Mouse (Mus musculus) limb, embryonic 11.5 days (tissue): ENCODE measurements around the gene Palm2. TPM values are rescaled to one million over a fixed set of nuclear protein-coding genes. Genes with fewer than 3 reads are reported as not detected.
A peak's percentile ranks its signal among the peaks of the same experiment; 100 is the strongest.

Experiments used
- ATAC-seq: fragments of 200-750 bp; cut with Nextera tagmentation; 2 replicates; pipeline ENCODE4 v1.8.0; 2017; ENCODE audit warnings: low read depth; ENCODE audit not compliant: insufficient number of reproducible peaks, low FRiP score, low TSS enrichment
- DNase-seq: peaks from one replicate; pipeline ENCODE4 v3.0.0-alpha.2; 2015; ENCODE audit warnings: low spot score
- H3K27ac ChIP-seq: fragments of 300-500 bp; sonication (generic); replicated peaks from 2 replicates; pipeline ENCODE4 v1.5.1; 2014; ENCODE audit warnings: low read depth, mild to moderate bottlenecking, low read length
- H3K27me3 ChIP-seq: fragments of 300-500 bp; sonication (generic); 2 replicates; pipeline ENCODE4 v1.6.1; 2014; ENCODE audit warnings: mild to moderate bottlenecking, low read length, mixed read lengths; ENCODE audit not compliant: control insufficient read depth, insufficient read depth
- H3K36me3 ChIP-seq: fragments of 300-500 bp; sonication (generic); 2 replicates; pipeline ENCODE4 v1.6.1; 2014; ENCODE audit warnings: mild to moderate bottlenecking, low read length, moderate library complexity, mixed read lengths; ENCODE audit not compliant: control insufficient read depth, insufficient read depth
- H3K4me1 ChIP-seq: fragments of 300-500 bp; sonication (generic); 2 replicates; pipeline ENCODE4 v1.6.1; 2014; ENCODE audit warnings: low read length, mixed read lengths; ENCODE audit not compliant: control insufficient read depth, insufficient read depth
- H3K4me2 ChIP-seq: fragments of 300-500 bp; sonication (generic); 2 replicates; pipeline ENCODE4 v1.6.1; 2014; ENCODE audit warnings: low read depth, mild to moderate bottlenecking, moderate library complexity; ENCODE audit not compliant: severe bottlenecking
- H3K4me3 ChIP-seq: fragments of 300-500 bp; sonication (generic); 2 replicates; pipeline ENCODE4 v1.5.1; 2014; ENCODE audit warnings: low read depth, low read length
- H3K9ac ChIP-seq: fragments of 300-500 bp; sonication (generic); 2 replicates; pipeline ENCODE4 v1.6.1; 2014; ENCODE audit warnings: mild to moderate bottlenecking, low read length
- H3K9me3 ChIP-seq: fragments of 300-500 bp; sonication (generic); 2 replicates; pipeline ENCODE4 v1.6.1; 2016; ENCODE audit warnings: low read length; ENCODE audit not compliant: control insufficient read depth
- WGBS: fragments of 180-500 bp; shearing (Covaris S2); extraction: QIAGEN DNeasy Blood & Tissue Kit; methylation state at CpG from one replicate; pipeline ENCODE4 v1.1.7; 2014; 5-methylcytosine and 5-hydroxymethylcytosine counted together
- polyA plus RNA-seq: library from polyadenylated mRNA; unstranded; fragments of >200 nt; fragmentation: Nextera tagmentation; extraction: Ambion mirVana; gene quantifications from 2 replicates; pipeline ENCODE4 v1.2.1, GENCODE M21; 2014

The Palm2 gene
- polyA plus RNA-seq, 1 experiment from 2014 or later, result 4.1 TPM

DNA sequence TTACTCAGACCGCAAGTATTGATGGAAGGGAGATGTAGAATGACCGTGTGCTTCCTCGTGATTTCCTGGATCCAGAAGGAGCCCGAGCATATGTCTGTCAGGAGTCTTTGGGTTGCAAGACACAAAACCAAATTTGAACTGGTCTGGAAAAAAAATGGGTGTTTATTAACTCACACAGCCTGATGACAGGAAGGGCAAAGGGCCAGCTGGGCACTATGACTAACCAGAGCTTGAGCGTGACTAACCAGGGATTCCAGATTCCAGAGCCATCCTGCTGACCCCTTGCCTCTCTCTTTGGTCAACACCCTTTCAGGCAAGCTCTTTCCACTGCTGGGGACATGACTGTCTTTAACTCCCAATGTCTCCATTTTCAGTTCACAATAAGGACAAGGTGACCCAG is 301.4 kb downstream of the Palm2 start:
- DNase-seq (no peak), ATAC-seq (no peak)
- Histone ChIP-seq H3K27me3 (no peaks in the 10 kb centered on the region), H3K9me3 (no peaks in the 10 kb centered on the region), H3K4me2 (no peak overlapping the region), H3K4me1 (peaks cover 14% of the 10 kb centered on the region), H3K27ac (no peak overlapping the region), H3K4me3 (no peak overlapping the region), H3K9ac (no peak overlapping the region), H3K36me3 (no peaks in the 10 kb centered on the region)
- 78% methylated on average over 5 of the region's 5 CpGs for WGBS

DNA sequence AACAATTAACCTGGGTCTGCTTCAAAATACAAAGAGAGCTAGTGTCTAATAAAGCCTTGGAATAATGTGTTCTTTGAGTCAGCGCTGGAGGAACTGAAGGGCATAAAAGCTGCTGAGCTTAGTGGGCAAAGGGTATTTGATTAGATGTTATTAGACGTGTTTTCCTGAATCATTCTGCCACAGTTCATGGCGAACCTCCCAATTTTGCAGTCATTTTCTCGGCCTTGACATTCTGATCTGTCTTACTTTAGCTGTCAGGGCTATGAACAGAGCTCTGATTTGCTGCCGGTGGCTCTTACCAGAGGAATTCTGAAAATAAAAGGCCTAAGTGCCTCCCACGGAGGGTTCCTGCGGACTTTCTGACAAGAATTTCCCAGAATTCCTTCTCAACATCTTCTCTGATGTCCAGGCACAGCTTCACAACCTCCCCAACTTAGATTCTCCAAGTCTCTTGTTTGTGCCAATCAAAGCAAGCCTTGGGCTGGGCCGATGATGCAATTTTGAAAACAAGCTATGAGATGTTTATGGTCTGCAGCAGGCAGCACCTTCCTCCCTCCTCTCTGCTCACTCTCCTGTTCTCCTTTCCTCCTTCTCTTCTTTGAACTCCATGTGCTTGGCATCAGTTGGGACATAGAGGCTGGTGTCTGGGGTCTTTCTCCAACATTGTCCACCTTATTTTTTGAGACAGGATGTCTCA is 305.0 kb downstream of the Palm2 start:
- H3K4me2 ChIP-seq, result no peak overlapping the region
- H3K27me3 ChIP-seq, result no peaks in the 10 kb centered on the region
- 11% methylated on average over 8 of the region's 8 CpGs for WGBS
- no peak overlapping the region for H3K9ac ChIP-seq
- ATAC-seq, result peak; percentile 62; the same call in 1 of the 2 replicates
- H3K27ac ChIP-seq, result peak overlapping the region; percentile 68
- no peaks in the 10 kb centered on the region for H3K36me3 ChIP-seq
- no peaks in the 10 kb centered on the region for H3K9me3 ChIP-seq
- H3K4me1 ChIP-seq, result peaks cover 19% of the 10 kb centered on the region
- no peak overlapping the region for H3K4me3 ChIP-seq
- peak; percentile 72 for DNase-seq

DNA sequence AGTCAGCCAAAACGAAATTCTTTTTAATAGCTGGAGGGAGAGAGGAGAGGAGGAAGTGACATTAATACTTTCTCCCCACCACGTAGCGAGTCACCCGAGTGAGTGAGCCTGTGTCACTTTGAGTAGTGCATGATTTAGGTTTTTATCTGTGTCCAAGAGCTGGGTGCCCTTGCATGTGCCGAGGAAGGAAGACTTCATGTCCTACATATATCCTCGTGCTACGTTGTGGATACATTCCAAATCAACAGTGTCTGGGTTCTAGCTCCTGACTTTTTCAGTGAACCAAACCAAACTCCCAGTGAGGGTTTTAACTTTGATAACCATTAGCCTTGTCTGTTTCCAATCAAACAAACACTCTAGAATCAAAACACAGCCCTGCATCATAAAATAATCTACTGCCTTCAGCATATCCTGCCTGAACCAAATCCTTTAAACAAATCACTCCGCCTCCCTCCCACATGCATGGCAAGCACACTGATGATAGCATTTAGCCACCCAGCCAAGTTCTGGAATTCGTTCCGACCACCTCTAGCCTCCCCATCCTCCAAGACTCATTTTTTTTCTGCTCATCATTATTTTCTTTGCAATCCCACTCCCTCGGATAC is 309.4 kb downstream of the Palm2 start:
- DNase-seq (no peak), ATAC-seq (no peak)
- WGBS, result 66% methylated on average over 11 of the region's 11 CpGs
- Histone ChIP-seq H3K36me3 (no peaks in the 10 kb centered on the region; the same call in 1 of the 2 replicates), H3K9ac (no peak overlapping the region), H3K4me1 (peaks cover 20% of the 10 kb centered on the region; the same call in 1 of the 2 replicates), H3K27ac (no peak overlapping the region), H3K9me3 (no peaks in the 10 kb centered on the region; the same call in 1 of the 2 replicates), H3K4me3 (no peak overlapping the region), H3K27me3 (no peaks in the 10 kb centered on the region), H3K4me2 (no peak overlapping the region)

DNA sequence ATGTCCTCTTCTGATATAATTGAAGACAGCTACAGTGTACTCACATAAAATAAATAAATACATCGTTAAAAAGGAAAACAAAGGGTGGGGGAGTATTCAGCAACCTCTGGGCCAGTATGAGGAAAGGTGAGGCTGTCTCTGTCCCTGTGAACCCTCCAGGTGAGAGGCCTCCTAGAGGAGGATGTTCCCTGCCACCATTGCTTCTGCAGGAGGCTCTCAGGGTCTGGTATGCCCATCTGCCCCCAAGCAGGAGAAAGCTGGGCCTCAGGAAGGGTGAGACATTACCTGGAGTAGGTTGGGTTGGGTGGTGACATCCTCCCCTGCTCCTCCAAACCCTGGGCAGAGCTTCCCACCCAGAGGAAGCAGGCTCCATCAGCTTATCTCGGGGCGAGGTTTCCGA is 316.6 kb downstream of the Palm2 start:
- Histone ChIP-seq H3K9ac (no peak overlapping the region), H3K4me1 (peaks cover 12% of the 10 kb centered on the region), H3K4me3 (no peak overlapping the region), H3K36me3 (no peaks in the 10 kb centered on the region; the same call in 1 of the 2 replicates), H3K27ac (no peak overlapping the region), H3K4me2 (no peak overlapping the region), H3K9me3 (no peaks in the 10 kb centered on the region), H3K27me3 (no peaks in the 10 kb centered on the region)
- WGBS, result 50% methylated on average over 4 of the region's 4 CpGs
- DNase-seq (no peak), ATAC-seq (no peak)

DNA sequence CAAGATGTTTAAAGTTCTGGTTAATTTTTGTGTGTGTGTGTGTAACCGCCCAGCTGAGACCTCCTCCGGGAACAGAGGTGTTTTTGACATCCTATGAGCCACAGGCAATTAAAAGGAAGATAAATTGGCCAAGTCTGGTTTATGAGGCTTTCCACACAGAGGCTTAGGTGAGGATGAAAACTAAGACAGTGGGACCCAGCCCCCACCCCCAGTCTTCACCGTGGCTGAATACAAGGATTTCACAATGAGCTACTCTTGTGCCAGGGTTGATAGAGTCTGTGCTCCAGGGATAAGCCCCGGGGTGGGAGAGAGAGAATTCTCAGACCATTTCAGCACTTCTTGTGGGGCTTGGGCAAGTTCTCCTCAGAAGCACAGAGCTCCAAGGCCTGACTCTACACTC is 317.0 kb downstream of the Palm2 start:
- ATAC-seq (no peak), DNase-seq (no peak)
- Histone ChIP-seq H3K4me3 (no peak overlapping the region), H3K9me3 (no peaks in the 10 kb centered on the region), H3K9ac (no peak overlapping the region), H3K36me3 (no peaks in the 10 kb centered on the region), H3K27ac (no peak overlapping the region), H3K4me1 (peaks cover 12% of the 10 kb centered on the region), H3K27me3 (no peaks in the 10 kb centered on the region), H3K4me2 (no peak overlapping the region)
- WGBS, result 46% methylated on average over 4 of the region's 4 CpGs

DNA sequence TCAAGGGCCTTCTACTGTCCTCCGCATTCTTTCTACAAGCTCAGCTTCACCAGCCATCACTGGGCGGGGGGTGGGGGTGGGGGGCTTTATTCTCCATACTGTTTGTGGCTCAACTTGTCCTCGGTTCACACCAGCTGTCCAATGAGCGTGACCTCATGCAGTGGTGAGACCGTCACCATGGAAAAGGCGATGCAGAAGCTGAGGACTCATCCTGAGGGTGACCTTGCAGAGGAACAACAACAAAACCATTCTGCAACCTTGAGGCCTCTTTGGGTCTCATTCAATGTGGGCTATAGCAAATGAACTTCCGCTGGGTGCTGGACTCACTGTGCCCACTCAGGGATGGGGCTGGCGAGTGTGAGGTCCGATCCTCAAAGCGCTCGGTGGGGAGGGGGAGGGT is 317.5 kb downstream of the Palm2 start:
- Histone ChIP-seq H3K36me3 (no peaks in the 10 kb centered on the region), H3K4me3 (no peak overlapping the region), H3K4me1 (peaks cover 12% of the 10 kb centered on the region), H3K27me3 (no peaks in the 10 kb centered on the region), H3K27ac (no peak overlapping the region), H3K9me3 (no peaks in the 10 kb centered on the region), H3K4me2 (no peak overlapping the region), H3K9ac (no peak overlapping the region)
- DNase-seq (no peak), ATAC-seq (no peak)
- 90% methylated on average over 11 of the region's 11 CpGs for WGBS

DNA sequence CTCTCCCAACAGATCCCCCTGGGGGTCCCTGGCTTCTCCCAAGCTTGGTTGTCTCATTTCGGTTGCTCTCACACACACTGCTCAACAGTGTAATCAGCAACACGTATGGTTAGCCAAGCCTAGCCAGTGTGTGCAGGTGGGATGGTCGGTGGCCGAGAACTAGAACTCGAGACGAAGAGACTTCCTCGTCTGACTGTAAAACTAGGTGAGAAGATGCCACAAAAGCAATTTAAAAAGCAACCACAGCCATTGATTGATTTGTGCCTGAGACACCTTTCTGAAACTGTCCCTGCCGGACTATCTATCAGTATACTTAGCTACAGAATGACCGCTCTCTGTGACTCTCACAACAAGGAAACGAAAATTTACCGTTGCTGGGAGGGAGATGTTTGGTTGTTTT is 321.0 kb downstream of the Palm2 start:
- Histone ChIP-seq H3K9me3 (no peaks in the 10 kb centered on the region), H3K4me1 (peaks cover 10% of the 10 kb centered on the region), H3K9ac (no peak overlapping the region), H3K36me3 (no peaks in the 10 kb centered on the region), H3K4me3 (no peak overlapping the region), H3K27me3 (no peaks in the 10 kb centered on the region), H3K4me2 (no peak overlapping the region), H3K27ac (no peak overlapping the region)
- ATAC-seq (no peak), DNase-seq (no peak)
- WGBS, result 91% methylated on average over 11 of the region's 11 CpGs

DNA sequence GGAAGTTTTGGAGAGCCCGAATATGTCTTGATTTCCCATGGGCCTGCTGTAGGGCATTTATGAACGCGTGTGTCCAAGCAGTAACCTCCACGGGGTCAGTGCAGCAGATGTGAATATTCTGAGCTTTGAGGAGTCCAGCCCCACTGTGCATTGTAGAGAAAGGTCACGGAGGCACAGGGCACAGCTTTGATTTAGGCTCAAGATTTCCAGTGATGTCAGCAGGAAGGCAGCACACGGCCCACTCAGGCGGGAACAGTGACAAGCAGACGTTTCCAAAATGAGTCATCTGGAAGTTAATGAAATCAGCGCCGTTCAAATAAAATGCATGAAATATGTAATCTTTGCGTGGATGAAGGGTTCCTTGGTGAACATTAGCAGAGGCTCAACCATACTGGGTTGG is 323.9 kb downstream of the Palm2 start:
- Histone ChIP-seq H3K9ac (no peak overlapping the region), H3K9me3 (no peaks in the 10 kb centered on the region), H3K36me3 (no peaks in the 10 kb centered on the region), H3K27ac (no peak overlapping the region), H3K4me3 (no peak overlapping the region), H3K27me3 (no peaks in the 10 kb centered on the region), H3K4me2 (no peak overlapping the region), H3K4me1 (0 out of 2 replicates have a peak, but pooled peaks cover 3% of the 10 kb centered on the region)
- WGBS, result 60% methylated on average over 11 of the region's 11 CpGs
- no peak for DNase-seq
- ATAC-seq, result no peak
